Mouse (Mus musculus): ENCODE measurements around the gene Sorcs2. TPM values are rescaled to one million over a fixed set of nuclear protein-coding genes. Genes with fewer than 3 reads are reported as not detected.

Sorcs2 gene
- polyA plus RNA-seq, 1 experiment, result not detected

GRCm38 (mm10) chr5:35975681-35976080, 422.3 kb downstream of the Sorcs2 start:
- Histone ChIP-seq H3K27ac (ENCODE audit: insufficient read depth, low read depth, low read length) (no peak overlapping the region), H3K4me1 (ENCODE audit: control insufficient read depth, insufficient read depth, low read length) (peaks cover 13% of the 10 kb centered on the region; the same call in 1 of the 2 replicates), H3K4me3 (ENCODE audit: insufficient read depth, low read depth, low read length) (no peak overlapping the region)
- WGBS, result 5% methylated on average over 5 of the region's 5 CpGs
- TF ChIP-seq CTCF (IDR thresholded peaks at IDR 0.05; ENCODE audit: insufficient read depth, low read depth, low read length), result no peak
- no peak for TF ChIP-seq POLR2A (IDR thresholded peaks at IDR 0.05; ENCODE audit: insufficient read depth, low read depth, low read length)

- H3K4me3 ChIP-seq (ENCODE audit: insufficient read depth, low read depth, low read length), result no peak overlapping the region
- TF ChIP-seq POLR2A (IDR thresholded peaks at IDR 0.05; ENCODE audit: insufficient read depth, low read depth, low read length) (no peak), CTCF (IDR thresholded peaks at IDR 0.05; ENCODE audit: insufficient read depth, low read depth, low read length) (no peak)
- WGBS, result 84% methylated on average over 15 of the region's 15 CpGs
- peaks cover 13% of the 10 kb centered on the region; the same call in 1 of the 2 replicates for H3K4me1 ChIP-seq (ENCODE audit: control insufficient read depth, insufficient read depth, low read length)
- no peak overlapping the region for H3K27ac ChIP-seq (ENCODE audit: insufficient read depth, low read depth, low read length)
Measured at GRCm38 (mm10) chr5:35974265-35974664, 423.7 kb downstream of the Sorcs2 start.

DNA sequence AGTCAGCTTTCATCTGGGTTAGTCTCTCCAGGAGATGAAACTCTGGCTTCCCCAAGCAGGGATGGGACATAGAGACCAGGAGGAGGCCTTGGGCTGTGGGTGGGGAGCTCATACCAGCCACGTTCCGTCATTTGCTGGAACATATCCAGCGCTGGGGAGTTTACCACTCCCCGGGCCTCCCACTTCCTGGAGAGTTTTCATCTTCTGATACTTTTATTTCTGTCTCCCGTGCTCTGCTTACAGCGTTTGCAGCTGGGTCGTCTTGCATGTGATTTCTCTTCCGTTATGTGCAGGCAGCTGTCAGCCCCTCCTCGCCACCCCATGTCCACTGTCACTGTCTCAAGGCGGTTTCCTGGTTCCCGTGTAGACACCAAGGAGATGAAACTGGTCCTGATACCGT, 424.1 kb downstream of the Sorcs2 start:
- no peak overlapping the region for H3K27ac ChIP-seq (ENCODE audit: insufficient read depth, low read depth, low read length)
- no peak overlapping the region for H3K4me3 ChIP-seq (ENCODE audit: insufficient read depth, low read depth, low read length)
- no peak for TF ChIP-seq CTCF (IDR thresholded peaks at IDR 0.05; ENCODE audit: insufficient read depth, low read depth, low read length)
- no peak for TF ChIP-seq POLR2A (IDR thresholded peaks at IDR 0.05; ENCODE audit: insufficient read depth, low read depth, low read length)
- WGBS, result 40% methylated on average over 12 of the region's 12 CpGs
- H3K4me1 ChIP-seq (ENCODE audit: control insufficient read depth, insufficient read depth, low read length), result peaks cover 13% of the 10 kb centered on the region; the same call in 1 of the 2 replicates

DNA sequence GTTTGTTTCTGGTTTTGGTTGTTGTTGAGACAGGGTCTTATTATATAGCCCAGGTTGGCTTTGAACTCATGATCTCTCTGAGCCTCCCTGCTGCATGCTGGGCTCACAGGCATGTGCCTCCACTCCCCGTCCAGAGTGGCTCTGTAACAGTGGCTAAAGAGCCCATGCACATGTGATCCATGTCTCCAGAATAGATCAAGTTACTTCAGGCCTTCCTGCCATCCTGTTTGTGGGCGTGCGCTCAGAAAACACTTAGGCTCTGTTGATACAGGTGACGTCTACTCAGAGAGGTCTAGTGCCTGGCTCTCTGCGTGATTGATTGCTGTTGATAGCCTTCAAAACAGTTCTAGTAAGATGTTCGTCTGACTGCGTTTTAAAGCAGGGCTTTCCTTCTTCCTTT, 425.2 kb downstream of the Sorcs2 start:
- 88% methylated on average over 7 of the region's 7 CpGs for WGBS
- H3K27ac ChIP-seq (ENCODE audit: insufficient read depth, low read depth, low read length), result no peak overlapping the region

GRCm38 (mm10) chr5:35971841-35972578, 425.9 kb downstream of the Sorcs2 start:
- no peak overlapping the region for H3K27ac ChIP-seq (ENCODE audit: insufficient read depth, low read depth, low read length)
- peak; percentile 90 for TF ChIP-seq CTCF (IDR thresholded peaks at IDR 0.05; ENCODE audit: insufficient read depth, low read depth, low read length)
- TF ChIP-seq POLR2A (IDR thresholded peaks at IDR 0.05; ENCODE audit: insufficient read depth, low read depth, low read length), result no peak
- 59% methylated on average over 10 of the region's 10 CpGs for WGBS
- peaks cover 13% of the 10 kb centered on the region; the same call in 1 of the 2 replicates for H3K4me1 ChIP-seq (ENCODE audit: control insufficient read depth, insufficient read depth, low read length)
- no peak overlapping the region for H3K4me3 ChIP-seq (ENCODE audit: insufficient read depth, low read depth, low read length)

More for the DNA sequence above, 425.2 kb downstream of the Sorcs2 start:
- Histone ChIP-seq H3K4me3 (ENCODE audit: insufficient read depth, low read depth, low read length) (no peak overlapping the region), H3K4me1 (ENCODE audit: control insufficient read depth, insufficient read depth, low read length) (peaks cover 13% of the 10 kb centered on the region; the same call in 1 of the 2 replicates)
- TF ChIP-seq CTCF (IDR thresholded peaks at IDR 0.05; ENCODE audit: insufficient read depth, low read depth, low read length), result no peak
- TF ChIP-seq POLR2A (IDR thresholded peaks at IDR 0.05; ENCODE audit: insufficient read depth, low read depth, low read length), result no peak

GRCm38 (mm10) chr5:35970380-35971105, 427.4 kb downstream of the Sorcs2 start:
- 62% methylated on average over 12 of the region's 12 CpGs for WGBS
- TF ChIP-seq POLR2A (IDR thresholded peaks at IDR 0.05; ENCODE audit: insufficient read depth, low read depth, low read length), result no peak
- TF ChIP-seq CTCF (IDR thresholded peaks at IDR 0.05; ENCODE audit: insufficient read depth, low read depth, low read length), result no peak
- peak overlapping the region; percentile 4; the same call in 1 of the 2 replicates for H3K27ac ChIP-seq (ENCODE audit: insufficient read depth, low read depth, low read length)
- peaks cover 13% of the 10 kb centered on the region; the same call in 1 of the 2 replicates for H3K4me1 ChIP-seq (ENCODE audit: control insufficient read depth, insufficient read depth, low read length)
- no peak overlapping the region for H3K4me3 ChIP-seq (ENCODE audit: insufficient read depth, low read depth, low read length)

DNA sequence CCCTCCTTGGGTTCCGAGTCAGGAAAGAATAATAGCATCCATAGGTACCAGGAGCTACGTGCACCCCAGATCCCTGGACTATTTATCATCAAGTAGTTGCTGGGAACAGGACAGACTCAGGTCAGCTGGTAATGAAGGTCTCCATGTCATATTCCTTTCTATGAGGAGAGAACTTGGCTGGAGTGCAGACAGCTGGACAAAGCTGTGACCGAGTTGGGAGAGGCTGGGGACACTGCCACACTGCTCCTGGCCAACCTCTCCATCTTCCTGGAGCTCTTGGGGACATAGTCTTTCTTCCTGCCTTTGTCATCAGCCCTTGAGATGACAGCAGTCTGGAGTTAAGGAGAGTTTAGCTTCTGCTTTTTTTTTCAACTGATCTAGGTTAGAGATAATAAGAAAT, 428.1 kb downstream of the Sorcs2 start:
- Histone ChIP-seq H3K27ac (ENCODE audit: insufficient read depth, low read depth, low read length) (no peak overlapping the region), H3K4me1 (ENCODE audit: control insufficient read depth, insufficient read depth, low read length) (peaks cover 13% of the 10 kb centered on the region; the same call in 1 of the 2 replicates), H3K4me3 (ENCODE audit: insufficient read depth, low read depth, low read length) (no peak overlapping the region)
- 75% methylated on average over 3 of the region's 3 CpGs for WGBS
- no peak for TF ChIP-seq POLR2A (IDR thresholded peaks at IDR 0.05; ENCODE audit: insufficient read depth, low read depth, low read length)
- TF ChIP-seq CTCF (IDR thresholded peaks at IDR 0.05; ENCODE audit: insufficient read depth, low read depth, low read length), result no peak

Other genes starting within 250 kb of the Sorcs2 start
- gene Psapl1, start 194.1 kb downstream of the Sorcs2 start, polyA plus RNA-seq (2012; ENCODE audit: insufficient read depth, insufficient read length, low replicate concordance, missing spikeins), result not detected in 2 replicates
- 130 TPM in 1 of 2 replicates, not detected in the other for gene Grpel1, start 66.9 kb upstream of the Sorcs2 start, polyA plus RNA-seq (2012; ENCODE audit: insufficient read depth, insufficient read length, low replicate concordance, missing spikeins)
- gene Tada2b, start 86.1 kb upstream of the Sorcs2 start, polyA plus RNA-seq (2012; ENCODE audit: insufficient read depth, insufficient read length, low replicate concordance, missing spikeins), result not detected in 2 replicates
- gene Ccdc96, start 86.4 kb upstream of the Sorcs2 start, polyA plus RNA-seq (2012; ENCODE audit: insufficient read depth, insufficient read length, low replicate concordance, missing spikeins), result not detected in 2 replicates
- not detected in 2 replicates for gene Tbc1d14, start 195.1 kb upstream of the Sorcs2 start, polyA plus RNA-seq (2012; ENCODE audit: insufficient read depth, insufficient read length, low replicate concordance, missing spikeins)

Data from olfactory bulb, adult 2 months (tissue).